Mouse (Mus musculus): ENCODE results near the gene Trp53rkb.

- no peak for TF ChIP-seq CTCF (IDR thresholded peaks at IDR 0.05; ENCODE audit: low read depth, low read length)
- peak; percentile 76 for TF ChIP-seq POLR2A (IDR thresholded peaks at IDR 0.05; ENCODE audit: extremely low read depth, insufficient read depth, low read length)
Measured at GRCm38 (mm10) chr2:166805250-166806172, 13.2 kb downstream of the Trp53rkb start, which contains the start of gene Arfgef2.
